Mouse (Mus musculus): ENCODE data around the gene Gm6614. TPM values are rescaled to one million over a fixed set of nuclear protein-coding genes. Genes with fewer than 3 reads are reported as not detected.
"Not testable (repeated sequence)": the region's sequence is repeated elsewhere in the genome, so short reads cannot be mapped to it uniquely, and the experiment has no call there.

Gene Gm6614
- 0.07 and 0.28 TPM in 2 replicates for polyA plus RNA-seq (2014; fragmentation: Nextera tagmentation; extraction: Ambion mirVana)

- ATAC-seq (ENCODE audit: insufficient number of reproducible peaks, low FRiP score, low TSS enrichment, low read depth) (no peak), DNase-seq (ENCODE audit: low spot score) (no peak)
- 91% methylated on average over 4 of the region's 4 CpGs for WGBS
- Histone ChIP-seq H3K9ac (ENCODE audit: low read length) (no peak within 1 kb of the TSS), H3K27me3 (ENCODE audit: control insufficient read depth, insufficient read depth, low read length) (no peaks in the 10 kb centered on the region), H3K9me3 (ENCODE audit: control insufficient read depth, low read length) (no peaks in the 10 kb centered on the region), H3K4me3 (ENCODE audit: low read depth, low read length) (no peak within 1 kb of the TSS), H3K4me1 (ENCODE audit: control insufficient read depth, insufficient read depth, low read length) (no peaks in the 10 kb centered on the region), H3K27ac (replicated peaks; ENCODE audit: low read depth, low read length) (no peak within 1 kb of the TSS), H3K36me3 (ENCODE audit: control insufficient read depth, insufficient read depth, low read length) (no peaks in the 10 kb centered on the region), H3K4me2 (ENCODE audit: low read depth, severe bottlenecking) (no peak within 1 kb of the TSS)
Measured at GRCm38 (mm10) chr6:142011364-142011955, at the start of gene Gm6614. Gm6614 (minus strand) TSS chr6:142011414.

- not testable (repeated sequence) for H3K4me1 ChIP-seq (ENCODE audit: control insufficient read depth, insufficient read depth, low read length); ATAC-seq (ENCODE audit: insufficient number of reproducible peaks, low FRiP score, low TSS enrichment, low read depth); H3K36me3 ChIP-seq (ENCODE audit: control insufficient read depth, insufficient read depth, low read length); H3K27me3 ChIP-seq (ENCODE audit: control insufficient read depth, insufficient read depth, low read length); DNase-seq (ENCODE audit: low spot score); H3K4me3 ChIP-seq (ENCODE audit: low read depth, low read length); H3K9ac ChIP-seq (ENCODE audit: low read length); H3K9me3 ChIP-seq (ENCODE audit: control insufficient read depth, low read length); H3K27ac ChIP-seq (replicated peaks; ENCODE audit: low read depth, low read length); H3K4me2 ChIP-seq (ENCODE audit: low read depth, severe bottlenecking)
- WGBS, result 84% methylated on average over 3 of the region's 3 CpGs
Measured at GRCm38 (mm10) chr6:142058281-142058680, 47.1 kb upstream of the Gm6614 start.

GRCm38 (mm10) chr6:142047689-142048088 is 36.5 kb upstream of the Gm6614 start:
- Histone ChIP-seq H3K4me3 (ENCODE audit: low read depth, low read length) (no peak overlapping the region), H3K27me3 (ENCODE audit: control insufficient read depth, insufficient read depth, low read length) (no peaks in the 10 kb centered on the region), H3K9ac (ENCODE audit: low read length) (no peak overlapping the region), H3K36me3 (ENCODE audit: control insufficient read depth, insufficient read depth, low read length) (no peaks in the 10 kb centered on the region), H3K9me3 (ENCODE audit: control insufficient read depth, low read length) (no peaks in the 10 kb centered on the region), H3K27ac (replicated peaks; ENCODE audit: low read depth, low read length) (no peak overlapping the region), H3K4me1 (ENCODE audit: control insufficient read depth, insufficient read depth, low read length) (no peaks in the 10 kb centered on the region), H3K4me2 (ENCODE audit: low read depth, severe bottlenecking) (no peak overlapping the region)
- DNase-seq (ENCODE audit: low spot score) (no peak), ATAC-seq (ENCODE audit: insufficient number of reproducible peaks, low FRiP score, low TSS enrichment, low read depth) (no peak)
- WGBS, result 90% methylated on average over 1 of the region's 1 CpGs

- no peak overlapping the region for H3K4me3 ChIP-seq (ENCODE audit: low read depth, low read length)
- no peaks in the 10 kb centered on the region for H3K36me3 ChIP-seq (ENCODE audit: control insufficient read depth, insufficient read depth, low read length)
- no peaks in the 10 kb centered on the region for H3K9me3 ChIP-seq (ENCODE audit: control insufficient read depth, low read length)
- DNase-seq (ENCODE audit: low spot score), result no peak
- no peaks in the 10 kb centered on the region for H3K4me1 ChIP-seq (ENCODE audit: control insufficient read depth, insufficient read depth, low read length)
- no peak overlapping the region for H3K9ac ChIP-seq (ENCODE audit: low read length)
- H3K27me3 ChIP-seq (ENCODE audit: control insufficient read depth, insufficient read depth, low read length), result no peaks in the 10 kb centered on the region
- 92% methylated on average over 2 of the region's 2 CpGs for WGBS
- no peak for ATAC-seq (ENCODE audit: insufficient number of reproducible peaks, low FRiP score, low TSS enrichment, low read depth)
- no peak overlapping the region for H3K4me2 ChIP-seq (ENCODE audit: low read depth, severe bottlenecking)
- H3K27ac ChIP-seq (replicated peaks; ENCODE audit: low read depth, low read length), result no peak overlapping the region
Measured at GRCm38 (mm10) chr6:142045746-142046145, 34.5 kb upstream of the Gm6614 start.

GRCm38 (mm10) chr6:142041896-142042295 is 30.7 kb upstream of the Gm6614 start:
- Histone ChIP-seq H3K9ac (ENCODE audit: low read length) (no peak overlapping the region), H3K9me3 (ENCODE audit: control insufficient read depth, low read length) (no peaks in the 10 kb centered on the region), H3K36me3 (ENCODE audit: control insufficient read depth, insufficient read depth, low read length) (no peaks in the 10 kb centered on the region), H3K4me3 (ENCODE audit: low read depth, low read length) (no peak overlapping the region), H3K4me1 (ENCODE audit: control insufficient read depth, insufficient read depth, low read length) (no peaks in the 10 kb centered on the region), H3K27me3 (ENCODE audit: control insufficient read depth, insufficient read depth, low read length) (no peaks in the 10 kb centered on the region), H3K27ac (replicated peaks; ENCODE audit: low read depth, low read length) (no peak overlapping the region), H3K4me2 (ENCODE audit: low read depth, severe bottlenecking) (no peak overlapping the region)
- 92% methylated on average over 3 of the region's 3 CpGs for WGBS
- ATAC-seq (ENCODE audit: insufficient number of reproducible peaks, low FRiP score, low TSS enrichment, low read depth) (no peak), DNase-seq (ENCODE audit: low spot score) (no peak)

GRCm38 (mm10) chr6:142040306-142041175 is 29.3 kb upstream of the Gm6614 start:
- Histone ChIP-seq H3K4me1 (ENCODE audit: control insufficient read depth, insufficient read depth, low read length) (no peaks in the 10 kb centered on the region), H3K9ac (ENCODE audit: low read length) (no peak overlapping the region), H3K27me3 (ENCODE audit: control insufficient read depth, insufficient read depth, low read length) (no peaks in the 10 kb centered on the region), H3K4me3 (ENCODE audit: low read depth, low read length) (no peak overlapping the region), H3K36me3 (ENCODE audit: control insufficient read depth, insufficient read depth, low read length) (no peaks in the 10 kb centered on the region), H3K27ac (replicated peaks; ENCODE audit: low read depth, low read length) (no peak overlapping the region), H3K4me2 (ENCODE audit: low read depth, severe bottlenecking) (no peak overlapping the region), H3K9me3 (ENCODE audit: control insufficient read depth, low read length) (no peaks in the 10 kb centered on the region)
- 54% methylated on average over 16 of the region's 16 CpGs for WGBS
- peak; percentile 63 for DNase-seq (ENCODE audit: low spot score)
- peak; percentile 45 for ATAC-seq (ENCODE audit: insufficient number of reproducible peaks, low FRiP score, low TSS enrichment, low read depth)

- Histone ChIP-seq H3K27ac (replicated peaks; ENCODE audit: low read depth, low read length) (no peak overlapping the region), H3K4me3 (ENCODE audit: low read depth, low read length) (no peak overlapping the region), H3K4me1 (ENCODE audit: control insufficient read depth, insufficient read depth, low read length) (no peaks in the 10 kb centered on the region), H3K4me2 (ENCODE audit: low read depth, severe bottlenecking) (no peak overlapping the region), H3K36me3 (ENCODE audit: control insufficient read depth, insufficient read depth, low read length) (no peaks in the 10 kb centered on the region), H3K9me3 (ENCODE audit: control insufficient read depth, low read length) (no peaks in the 10 kb centered on the region), H3K9ac (ENCODE audit: low read length) (no peak overlapping the region), H3K27me3 (ENCODE audit: control insufficient read depth, insufficient read depth, low read length) (no peaks in the 10 kb centered on the region)
- DNase-seq (ENCODE audit: low spot score) (no peak), ATAC-seq (ENCODE audit: insufficient number of reproducible peaks, low FRiP score, low TSS enrichment, low read depth) (no peak)
- WGBS, result 75% methylated on average over 2 of the region's 2 CpGs
Measured at GRCm38 (mm10) chr6:142035771-142036170, 24.6 kb upstream of the Gm6614 start.

GRCm38 (mm10) chr6:142021671-142022070 is 10.5 kb upstream of the Gm6614 start:
- 75% methylated on average over 3 of the region's 3 CpGs for WGBS
- DNase-seq (ENCODE audit: low spot score) (no peak), ATAC-seq (ENCODE audit: insufficient number of reproducible peaks, low FRiP score, low TSS enrichment, low read depth) (no peak)
- H3K4me1 ChIP-seq (ENCODE audit: control insufficient read depth, insufficient read depth, low read length), result no peaks in the 10 kb centered on the region
- no peaks in the 10 kb centered on the region for H3K9me3 ChIP-seq (ENCODE audit: control insufficient read depth, low read length)
- H3K36me3 ChIP-seq (ENCODE audit: control insufficient read depth, insufficient read depth, low read length), result no peaks in the 10 kb centered on the region
- H3K27ac ChIP-seq (replicated peaks; ENCODE audit: low read depth, low read length), result no peak overlapping the region
- no peak overlapping the region for H3K4me3 ChIP-seq (ENCODE audit: low read depth, low read length)
- no peak overlapping the region for H3K9ac ChIP-seq (ENCODE audit: low read length)
- H3K4me2 ChIP-seq (ENCODE audit: low read depth, severe bottlenecking), result no peak overlapping the region
- H3K27me3 ChIP-seq (ENCODE audit: control insufficient read depth, insufficient read depth, low read length), result no peaks in the 10 kb centered on the region

Measured in limb, embryonic 11.5 days (tissue).